Mouse (Mus musculus) limb, embryonic 11.5 days (tissue): ENCODE results near the gene Dlgap1. TPM values are rescaled to one million over a fixed set of nuclear protein-coding genes. Genes with fewer than 3 reads are reported as not detected.

Experiments used
- ATAC-seq: fragments of 200-750 bp; cut with Nextera tagmentation; 2 replicates; pipeline ENCODE4 v1.8.0; 2017; ENCODE audit warnings: low read depth; ENCODE audit not compliant: insufficient number of reproducible peaks, low FRiP score, low TSS enrichment
- DNase-seq: peaks from one replicate; pipeline ENCODE4 v3.0.0-alpha.2; 2015; ENCODE audit warnings: low spot score
- H3K27ac ChIP-seq: fragments of 300-500 bp; sonication (generic); replicated peaks from 2 replicates; pipeline ENCODE4 v1.5.1; 2014; ENCODE audit warnings: low read depth, mild to moderate bottlenecking, low read length
- H3K27me3 ChIP-seq: fragments of 300-500 bp; sonication (generic); 2 replicates; pipeline ENCODE4 v1.6.1; 2014; ENCODE audit warnings: mild to moderate bottlenecking, low read length, mixed read lengths; ENCODE audit not compliant: control insufficient read depth, insufficient read depth
- H3K36me3 ChIP-seq: fragments of 300-500 bp; sonication (generic); 2 replicates; pipeline ENCODE4 v1.6.1; 2014; ENCODE audit warnings: mild to moderate bottlenecking, low read length, moderate library complexity, mixed read lengths; ENCODE audit not compliant: control insufficient read depth, insufficient read depth
- H3K4me1 ChIP-seq: fragments of 300-500 bp; sonication (generic); 2 replicates; pipeline ENCODE4 v1.6.1; 2014; ENCODE audit warnings: low read length, mixed read lengths; ENCODE audit not compliant: control insufficient read depth, insufficient read depth
- H3K4me2 ChIP-seq: fragments of 300-500 bp; sonication (generic); 2 replicates; pipeline ENCODE4 v1.6.1; 2014; ENCODE audit warnings: low read depth, mild to moderate bottlenecking, moderate library complexity; ENCODE audit not compliant: severe bottlenecking
- H3K4me3 ChIP-seq: fragments of 300-500 bp; sonication (generic); 2 replicates; pipeline ENCODE4 v1.5.1; 2014; ENCODE audit warnings: low read depth, low read length
- H3K9ac ChIP-seq: fragments of 300-500 bp; sonication (generic); 2 replicates; pipeline ENCODE4 v1.6.1; 2014; ENCODE audit warnings: mild to moderate bottlenecking, low read length
- H3K9me3 ChIP-seq: fragments of 300-500 bp; sonication (generic); 2 replicates; pipeline ENCODE4 v1.6.1; 2016; ENCODE audit warnings: low read length; ENCODE audit not compliant: control insufficient read depth
- WGBS: fragments of 180-500 bp; shearing (Covaris S2); extraction: QIAGEN DNeasy Blood & Tissue Kit; methylation state at CpG from one replicate; pipeline ENCODE4 v1.1.7; 2014; 5-methylcytosine and 5-hydroxymethylcytosine counted together
- polyA plus RNA-seq: library from polyadenylated mRNA; unstranded; fragments of >200 nt; fragmentation: Nextera tagmentation; extraction: Ambion mirVana; gene quantifications from 2 replicates; pipeline ENCODE4 v1.2.1, GENCODE M21; 2014

The Dlgap1 gene
- polyA plus RNA-seq, 1 experiment from 2014 or later, result 0.65 TPM

DNA sequence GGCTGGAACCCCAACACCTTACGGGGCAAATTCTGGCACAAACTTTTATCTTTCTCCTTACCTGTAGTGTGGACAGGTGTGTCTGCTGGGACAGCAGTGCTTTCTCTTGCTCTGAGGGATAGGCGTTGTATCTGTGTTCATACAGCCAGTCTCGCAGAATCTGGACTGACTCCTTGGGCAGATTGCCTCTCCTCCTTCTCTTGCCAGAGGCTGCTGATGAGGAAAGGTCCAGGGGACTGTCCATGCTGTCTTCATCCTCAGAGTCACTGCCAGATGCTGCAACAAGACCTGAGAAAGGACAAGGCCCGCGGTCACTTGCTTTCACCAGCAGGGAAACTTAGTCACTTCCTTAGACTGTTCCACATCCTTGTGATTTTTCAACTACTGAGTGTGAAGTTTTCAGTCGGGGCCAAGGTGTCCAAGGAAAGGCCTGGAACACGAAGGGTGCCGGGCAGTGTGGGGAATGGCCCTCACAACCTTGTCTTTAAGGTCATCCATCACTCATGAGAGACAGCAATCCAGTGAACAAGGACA lies 877.3 kb downstream of the Dlgap1 start:
- H3K27ac ChIP-seq, result no peak overlapping the region
- DNase-seq, result no peak
- no peak overlapping the region for H3K4me2 ChIP-seq
- WGBS, result 69% methylated on average over 8 of the region's 8 CpGs
- H3K9ac ChIP-seq, result no peak overlapping the region
- no peak overlapping the region for H3K4me3 ChIP-seq
- H3K4me1 ChIP-seq, result 0 out of 2 replicates have a peak, but pooled peaks cover 8% of the 10 kb centered on the region
- peaks cover 7% of the 10 kb centered on the region for H3K36me3 ChIP-seq
- no peak for ATAC-seq
- no peaks in the 10 kb centered on the region for H3K9me3 ChIP-seq
- no peaks in the 10 kb centered on the region for H3K27me3 ChIP-seq

- H3K9me3 ChIP-seq, result no peaks in the 10 kb centered on the region
- no peak overlapping the region for H3K27ac ChIP-seq
- H3K4me2 ChIP-seq, result peak overlapping the region; percentile 34; the same call in 1 of the 2 replicates
- peak overlapping the region; percentile 9 for H3K4me3 ChIP-seq
- DNase-seq (peak; percentile 63), ATAC-seq (no peak)
- no peaks in the 10 kb centered on the region for H3K27me3 ChIP-seq
- 3% methylated on average over 4 of the region's 4 CpGs for WGBS
- no peak overlapping the region for H3K9ac ChIP-seq
- H3K36me3 ChIP-seq, result peaks cover 7% of the 10 kb centered on the region
- H3K4me1 ChIP-seq, result 0 out of 2 replicates have a peak, but pooled peaks cover 8% of the 10 kb centered on the region
Measured at GRCm38 (mm10) chr17:70847086-70847485, 878.2 kb downstream of the Dlgap1 start.

DNA sequence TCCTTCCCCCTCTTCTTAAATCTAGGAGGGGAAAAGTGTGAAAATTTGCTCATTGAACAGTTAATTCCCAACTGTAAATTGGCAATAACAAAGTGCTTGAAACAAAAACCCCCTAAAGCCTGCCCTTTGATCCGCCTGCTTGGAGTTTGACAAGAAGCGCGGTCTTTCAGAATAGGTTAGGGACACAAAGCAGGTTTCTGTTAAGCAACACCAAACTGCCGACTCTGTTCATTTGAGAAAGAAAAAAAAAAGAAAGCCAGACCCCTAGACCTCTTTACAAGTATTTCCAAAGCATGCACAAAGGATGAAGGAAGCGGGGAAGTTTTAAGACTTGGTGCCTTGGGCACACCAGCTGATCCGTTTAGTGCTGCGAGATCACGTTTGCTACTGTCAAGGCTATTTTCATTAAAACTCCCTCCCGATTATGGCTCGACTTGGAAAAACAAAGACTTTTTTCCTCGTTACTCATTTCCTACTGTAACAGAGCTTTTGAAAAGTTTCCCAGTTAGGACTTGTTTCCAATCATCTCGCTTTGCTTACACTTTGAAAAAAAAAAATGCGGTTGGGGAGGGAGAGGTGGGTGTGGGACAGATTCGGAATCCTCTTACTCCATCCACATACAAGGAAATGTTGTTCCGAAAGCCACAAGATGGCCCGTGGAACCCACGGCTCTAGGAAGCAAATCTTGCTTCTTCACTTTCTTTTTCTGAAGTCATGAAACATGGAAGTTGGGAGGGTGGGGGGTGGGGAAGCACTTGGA lies 879.1 kb downstream of the Dlgap1 start:
- under 1% methylated on average over 17 of the region's 17 CpGs for WGBS
- Histone ChIP-seq H3K9me3 (no peaks in the 10 kb centered on the region), H3K36me3 (peaks cover 6% of the 10 kb centered on the region), H3K9ac (peak overlapping the region; percentile 86), H3K27ac (peak overlapping the region; percentile 99), H3K4me3 (peak overlapping the region; percentile 61), H3K4me2 (peak overlapping the region; percentile 94), H3K4me1 (0 out of 2 replicates have a peak, but pooled peaks cover 8% of the 10 kb centered on the region), H3K27me3 (no peaks in the 10 kb centered on the region)
- DNase-seq (peak; percentile 62), ATAC-seq (no peak)

- peak overlapping the region; percentile 61 for H3K4me3 ChIP-seq
- no peaks in the 10 kb centered on the region for H3K27me3 ChIP-seq
- peak overlapping the region; percentile 99 for H3K27ac ChIP-seq
- peak; percentile 14 for ATAC-seq
- no peaks in the 10 kb centered on the region for H3K9me3 ChIP-seq
- H3K4me1 ChIP-seq, result 0 out of 2 replicates have a peak, but pooled peaks cover 4% of the 10 kb centered on the region
- H3K4me2 ChIP-seq, result peak overlapping the region; percentile 94
- peak overlapping the region; percentile 86 for H3K9ac ChIP-seq
- peak; percentile 76 for DNase-seq
- peaks cover 3% of the 10 kb centered on the region; the same call in 1 of the 2 replicates for H3K36me3 ChIP-seq
- WGBS, result under 1% methylated on average over 23 of the region's 23 CpGs
Measured at GRCm38 (mm10) chr17:70848511-70849398, 879.9 kb downstream of the Dlgap1 start.

DNA sequence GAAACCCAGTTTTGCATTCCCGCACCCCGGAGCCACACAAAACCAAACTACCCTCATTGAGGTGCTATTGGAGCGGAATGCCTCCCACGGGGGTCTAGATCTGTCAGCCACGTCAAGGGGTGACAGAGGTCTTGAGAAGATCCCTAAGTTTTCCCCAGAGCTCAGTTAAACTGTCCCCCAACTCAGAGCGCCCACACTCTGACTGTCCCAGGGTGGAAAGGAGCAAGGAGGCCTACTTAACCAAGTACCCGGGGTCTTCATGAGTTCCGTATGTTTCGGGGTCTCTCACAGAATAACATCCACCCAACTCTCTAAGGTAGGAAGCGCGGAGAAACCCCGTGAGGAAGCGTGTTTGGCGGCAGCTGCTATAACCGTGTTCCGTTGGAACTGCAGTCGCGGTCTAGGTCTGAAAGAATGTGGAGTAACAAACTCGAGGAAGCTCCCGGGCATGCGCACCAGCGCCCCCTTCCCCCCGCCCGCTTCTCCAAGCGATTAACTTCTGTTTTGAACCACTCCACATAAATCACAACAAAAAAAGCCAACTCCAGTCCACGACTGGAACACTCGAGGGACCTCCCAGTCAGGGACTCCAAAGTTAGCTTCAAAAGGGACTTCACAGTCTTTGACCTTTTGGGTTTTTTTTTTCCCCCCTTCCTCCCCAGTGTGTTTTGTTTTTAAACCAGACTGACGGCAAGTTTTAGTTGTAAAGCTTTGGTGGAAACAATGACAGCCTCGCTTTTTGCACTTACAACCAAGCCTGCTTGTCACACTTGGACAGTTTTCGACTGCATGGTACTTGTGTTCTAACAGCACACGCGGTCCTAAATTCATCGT lies 880.7 kb downstream of the Dlgap1 start:
- Histone ChIP-seq H3K4me2 (peak overlapping the region; percentile 94), H3K36me3 (peaks cover 3% of the 10 kb centered on the region; the same call in 1 of the 2 replicates), H3K4me3 (peak overlapping the region; percentile 61), H3K9me3 (no peaks in the 10 kb centered on the region), H3K27me3 (no peaks in the 10 kb centered on the region), H3K27ac (peak overlapping the region; percentile 99), H3K4me1 (peaks cover 7% of the 10 kb centered on the region; the same call in 1 of the 2 replicates), H3K9ac (peak overlapping the region; percentile 86)
- under 1% methylated on average over 33 of the region's 33 CpGs for WGBS
- DNase-seq, result peak; percentile 94
- ATAC-seq, result no peak; the same call in 1 of the 2 replicates

DNA sequence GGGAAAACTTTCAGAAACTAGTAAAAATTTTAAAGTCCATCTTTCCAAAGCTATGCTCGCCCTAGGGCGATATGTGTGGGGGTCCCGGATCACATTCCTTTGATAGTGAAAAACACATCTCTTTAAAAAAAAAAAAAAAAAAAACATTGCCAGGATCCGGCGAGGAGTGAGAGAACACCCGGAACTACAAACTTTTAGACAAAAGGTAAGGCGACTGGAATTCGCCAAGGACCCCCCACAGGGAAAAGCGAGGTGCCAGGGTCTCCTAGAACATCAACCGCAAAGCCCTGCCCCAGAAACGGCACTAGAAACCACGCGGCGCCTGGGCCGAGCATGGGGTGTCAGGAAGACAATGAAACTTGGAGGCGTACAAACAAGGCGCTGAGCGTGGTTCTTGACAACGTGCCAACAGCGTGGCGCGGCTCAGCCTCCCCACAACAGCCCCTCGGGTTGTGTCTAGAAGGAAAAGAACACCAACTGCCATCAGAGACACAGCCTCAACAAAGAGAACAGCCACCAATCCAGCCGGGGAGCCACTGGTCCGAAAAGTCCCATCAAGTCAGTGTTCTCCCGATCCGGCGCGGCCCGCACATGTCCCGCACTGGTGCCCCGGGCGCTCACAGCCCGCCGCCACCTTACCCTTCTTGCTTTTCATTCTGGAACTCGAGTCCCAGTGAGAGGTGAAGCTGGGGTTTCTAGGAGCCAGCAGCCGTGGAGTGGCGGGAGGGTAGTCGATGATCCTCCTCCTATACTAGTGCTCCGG lies 881.5 kb downstream of the Dlgap1 start:
- peak overlapping the region; percentile 61 for H3K4me3 ChIP-seq
- under 1% methylated on average over 40 of the region's 40 CpGs for WGBS
- peak overlapping the region; percentile 86 for H3K9ac ChIP-seq
- ATAC-seq (peak; percentile 6), DNase-seq (peak; percentile 79)
- no peaks in the 10 kb centered on the region for H3K36me3 ChIP-seq
- peak overlapping the region; percentile 99 for H3K27ac ChIP-seq
- no peaks in the 10 kb centered on the region for H3K27me3 ChIP-seq
- peak overlapping the region; percentile 94 for H3K4me2 ChIP-seq
- H3K9me3 ChIP-seq, result no peaks in the 10 kb centered on the region
- peaks cover 7% of the 10 kb centered on the region; the same call in 1 of the 2 replicates for H3K4me1 ChIP-seq
